ENCODE assay signal across 9 mouse cellular contexts in the genomic region with DNA sequence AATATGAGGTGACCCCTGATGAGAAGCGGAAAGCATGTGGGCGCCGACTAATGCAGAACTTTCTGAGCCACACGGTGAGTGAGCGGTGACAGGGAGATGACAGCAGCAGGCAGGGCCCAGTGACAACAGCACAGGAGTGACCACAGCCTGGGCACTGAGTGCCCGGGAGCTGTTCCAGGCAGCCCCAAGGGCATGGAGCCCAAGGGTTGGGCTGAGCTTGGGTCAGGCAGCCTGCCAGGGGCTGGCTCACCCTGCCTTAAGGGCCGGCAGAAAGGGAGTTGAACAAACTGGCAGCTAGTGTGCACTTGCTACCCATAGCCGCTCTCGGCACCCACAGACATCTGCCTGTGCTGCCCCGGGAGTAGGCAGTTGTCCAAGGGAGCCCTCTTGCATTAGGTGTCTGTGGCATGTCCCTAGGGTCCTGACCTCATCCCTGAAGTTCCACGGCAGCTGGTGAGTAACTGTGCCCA. TPM values are rescaled to one million over a fixed set of nuclear protein-coding genes. Genes with fewer than 3 reads are reported as not detected.
DNase-seq lines count a peak whose midpoint lies in the region; ATAC-seq and TF ChIP-seq lines count a peak whose summit lies in the region.
"Had no signal": no experiment of that assay in that cellular context is flagged by ENCODE, and none has a peak within 500 bp of the region (broad histone marks: within the 10 kb centered on the region; RNA-seq: fewer than 3 reads in every experiment).

No protein-coding gene starts in this region.

- H3K4me3 ChIP-seq in midbrain, postnatal 0 days (ENCODE audit: low read depth, low read length), result no peak overlapping the region
- H3K4me3 ChIP-seq in midbrain, embryonic 15.5 days, result no peak overlapping the region
- no peak overlapping the region for H3K4me3 ChIP-seq in myocyte
- H3K4me3 ChIP-seq: limb, embryonic 12.5 days had no signal

- H3K4me1 ChIP-seq in midbrain, postnatal 0 days (ENCODE audit: insufficient read depth, low read length), result peaks cover 9% of the 10 kb centered on the region; the same call in 1 of the 2 replicates
- H3K4me1 ChIP-seq in midbrain, embryonic 15.5 days, result peaks cover 22% of the 10 kb centered on the region

- no peak overlapping the region for H3K4me2 ChIP-seq in midbrain, postnatal 0 days (ENCODE audit: low read depth, low read length, poor library complexity, severe bottlenecking)
- H3K4me2 ChIP-seq in midbrain, embryonic 15.5 days, result no peak overlapping the region
- H3K4me2 ChIP-seq in myocyte (ENCODE audit: low read depth), result peak overlapping the region; percentile 56
- H3K4me2 ChIP-seq: limb, embryonic 12.5 days had no signal

- 87% methylated on average over 11 of the region's 11 CpGs for WGBS in midbrain, postnatal 0 days
- 97% methylated on average over 11 of the region's 11 CpGs for WGBS in midbrain, embryonic 15.5 days

- H3K36me3 ChIP-seq in midbrain, postnatal 0 days (ENCODE audit: insufficient read depth, low read length), result peaks cover 54% of the 10 kb centered on the region
- peaks cover 40% of the 10 kb centered on the region for H3K36me3 ChIP-seq in midbrain, embryonic 15.5 days (replicated peaks)
- peaks cover 4% of the 10 kb centered on the region for H3K36me3 ChIP-seq in myocyte (ENCODE audit: control insufficient read depth, insufficient read depth)

- no peak overlapping the region for H3ac ChIP-seq in myocyte (ENCODE audit: control insufficient read depth, insufficient read length)

- DNase-seq in midbrain, postnatal 0 days (ENCODE audit: low spot score), result peak; percentile 72
- peak; percentile 90 for DNase-seq in adrenal gland, postnatal 25 days
- peak; percentile 76 for DNase-seq in heart, adult 8-10 months (ENCODE audit: low spot score)
- DNase-seq in embryo, embryonic 10 days (ENCODE audit: low spot score), result no peak
- no peak for DNase-seq in spleen, postnatal 10 days (ENCODE audit: low spot score in 2 of 2)

- H3K27ac ChIP-seq in midbrain, postnatal 0 days (ENCODE audit: low read depth, low read length), result no peak overlapping the region
- no peak overlapping the region for H3K27ac ChIP-seq in midbrain, embryonic 15.5 days
- H3K27ac ChIP-seq: limb, embryonic 12.5 days had no signal

- no peaks in the 10 kb centered on the region for H3K9me3 ChIP-seq in midbrain, postnatal 0 days (ENCODE audit: low read length)
- H3K9me3 ChIP-seq in midbrain, embryonic 15.5 days, result no peaks in the 10 kb centered on the region
- H3K9me3 ChIP-seq: limb, embryonic 12.5 days had no signal

- no peak for TF ChIP-seq POLR2A in myocyte (IDR thresholded peaks at IDR 0.05; ENCODE audit: insufficient read length, low read depth)

- no peaks in the 10 kb centered on the region for H3K27me3 ChIP-seq in midbrain, postnatal 0 days (ENCODE audit: insufficient read depth, low read length)
- no peaks in the 10 kb centered on the region for H3K27me3 ChIP-seq in midbrain, embryonic 15.5 days (replicated peaks)
- H3K27me3 ChIP-seq in myocyte (ENCODE audit: control insufficient read depth, insufficient read depth, insufficient read length), result no peaks in the 10 kb centered on the region
- H3K27me3 ChIP-seq: limb, embryonic 12.5 days had no signal

- peaks cover 35% of the 10 kb centered on the region for H3K79me2 ChIP-seq in myocyte (ENCODE audit: control insufficient read depth, insufficient read depth)

- no peak overlapping the region for H3K9ac ChIP-seq in midbrain, postnatal 0 days (replicated peaks; ENCODE audit: low read length, poor library complexity, severe bottlenecking)
- H3K9ac ChIP-seq in midbrain, embryonic 15.5 days, result no peak overlapping the region
- H3K9ac ChIP-seq: limb, embryonic 12.5 days had no signal

- ATAC-seq in midbrain, postnatal 0 days (ENCODE audit: low FRiP score), result 0 out of 2 replicates have a peak, but pooled peaks have one; percentile 54
- no peak for ATAC-seq in midbrain, embryonic 15.5 days (replicated peaks)

- no peak for TF ChIP-seq CTCF in midbrain, postnatal 0 days (IDR thresholded peaks at IDR 0.05)

TF ChIP-seq in myocyte, 11 proteins besides CTCF, POLR2A, EP300 and RAD21:
- TF ChIP-seq SRF (IDR thresholded peaks at IDR 0.05; ENCODE audit: control insufficient read depth, insufficient read length, low read depth) (peak; percentile 37), MYOD1 (IDR thresholded peaks at IDR 0.05; ENCODE audit: control insufficient read depth in 1 of 3, insufficient read length in 2 of 3, low read depth in 2 of 3) (peak in 2 of 3 experiments; percentile 64 to 83), TCF3 (IDR thresholded peaks at IDR 0.05; ENCODE audit: insufficient read length, low read depth) (peak; percentile 74), USF1 (IDR thresholded peaks at IDR 0.05; ENCODE audit: low read depth) (no peak), REST (IDR thresholded peaks at IDR 0.05; ENCODE audit: insufficient read depth, insufficient read length) (no peak), MYOG (IDR thresholded peaks at IDR 0.05; ENCODE audit: control insufficient read depth in 1 of 3, insufficient read depth in 1 of 3, insufficient read length in 2 of 3, low read depth in 2 of 3) (peak; percentile 51 to 87 (median 68))

RNA-seq across cellular contexts. Expression of a gene that starts 5.7 kb away (rescaled TPM):
- 70.4 and 71.9 TPM in 2 replicates for total RNA-seq in midbrain, postnatal 0 days (2014; rRNA removed)
- polyA plus RNA-seq in midbrain, postnatal 0 days (2015; fragmentation: Nextera tagmentation; extraction: Ambion mirVana), result 35.5 and 35.8 TPM in 2 replicates
- polyA plus RNA-seq in midbrain, embryonic 15.5 days (2015; fragmentation: Nextera tagmentation; extraction: Ambion mirVana), result 40.8 and 41.4 TPM in 2 replicates
- total RNA-seq in adrenal gland, postnatal 25 days (2021), result 47.9 and 62.1 TPM in 2 replicates
- 10 to 100 TPM; 14.9 to 19.0 (median 16.6) TPM for total RNA-seq in heart, adult 8-10 months (2022)
- 29.1 TPM for polyA plus RNA-seq in myocyte (2012; fragmentation: generic; extraction: Trizol)

RNA-seq across cellular contexts. Expression of a gene that starts 13.5 kb away (rescaled TPM):
- 101 and 131 TPM in 2 replicates for total RNA-seq in midbrain, postnatal 0 days (2014; rRNA removed)
- polyA plus RNA-seq in midbrain, postnatal 0 days (2015; fragmentation: Nextera tagmentation; extraction: Ambion mirVana), result 6.6 and 8.1 TPM in 2 replicates
- 5.5 and 5.7 TPM in 2 replicates for polyA plus RNA-seq in midbrain, embryonic 15.5 days (2015; fragmentation: Nextera tagmentation; extraction: Ambion mirVana)
- total RNA-seq in adrenal gland, postnatal 25 days (2021), result 3.8 and 3.9 TPM in 2 replicates
- 1 to 10 TPM in 1 of 4 experiments, under 1 TPM in 3; 0.44 to 1.2 (median 0.65) TPM for total RNA-seq in heart, adult 8-10 months (2022)
- polyA plus RNA-seq in myocyte (2012; fragmentation: generic; extraction: Trizol), result 5.1 TPM

RNA-seq across cellular contexts. Expression of a gene that starts 24.0 kb away (rescaled TPM):
- total RNA-seq in midbrain, postnatal 0 days (2014; rRNA removed), result not detected in 2 replicates
- polyA plus RNA-seq in midbrain, postnatal 0 days (2015; fragmentation: Nextera tagmentation; extraction: Ambion mirVana), result 0.43 and 0.49 TPM in 2 replicates
- polyA plus RNA-seq in midbrain, embryonic 15.5 days (2015; fragmentation: Nextera tagmentation; extraction: Ambion mirVana), result 0.09 and 0.14 TPM in 2 replicates
- 0.15 and 3.3 TPM in 2 replicates for total RNA-seq in adrenal gland, postnatal 25 days (2021)
- not detected for total RNA-seq in heart, adult 8-10 months (2022)
- not detected for polyA plus RNA-seq in myocyte (2012; fragmentation: generic; extraction: Trizol)
- polyA plus RNA-seq: limb, embryonic 12.5 days; neural tube, embryonic 14.5 days had no signal

RNA-seq across cellular contexts. Expression of a gene that starts 35.5 kb away (rescaled TPM):
- 0.71 TPM in 1 of 2 replicates, not detected in the other for total RNA-seq in midbrain, postnatal 0 days (2014; rRNA removed)
- 1.5 and 1.6 TPM in 2 replicates for polyA plus RNA-seq in midbrain, postnatal 0 days (2015; fragmentation: Nextera tagmentation; extraction: Ambion mirVana)
- 0.43 and 0.45 TPM in 2 replicates for polyA plus RNA-seq in midbrain, embryonic 15.5 days (2015; fragmentation: Nextera tagmentation; extraction: Ambion mirVana)
- total RNA-seq in adrenal gland, postnatal 25 days (2021), result not detected in 2 replicates
- not detected for total RNA-seq in heart, adult 8-10 months (2022)
- not detected for polyA plus RNA-seq in myocyte (2012; fragmentation: generic; extraction: Trizol)
- polyA plus RNA-seq: limb, embryonic 12.5 days had no signal

RNA-seq across cellular contexts. Expression of a gene that starts 37.4 kb away (rescaled TPM):
- 498 and 510 TPM in 2 replicates for total RNA-seq in midbrain, postnatal 0 days (2014; rRNA removed)
- polyA plus RNA-seq in midbrain, postnatal 0 days (2015; fragmentation: Nextera tagmentation; extraction: Ambion mirVana), result 482 and 484 TPM in 2 replicates
- polyA plus RNA-seq in midbrain, embryonic 15.5 days (2015; fragmentation: Nextera tagmentation; extraction: Ambion mirVana), result 622 and 645 TPM in 2 replicates
- total RNA-seq in adrenal gland, postnatal 25 days (2021), result 14.6 and 19.1 TPM in 2 replicates
- 1 to 10 TPM; 3.8 to 6.4 (median 5.1) TPM for total RNA-seq in heart, adult 8-10 months (2022)
- polyA plus RNA-seq in myocyte (2012; fragmentation: generic; extraction: Trizol), result 165 TPM

Comparison
In these comparisons a context has a peak if more than half of its experiments do, and no peak if none do; other contexts are left out.
1. DNase-seq: peak in midbrain, postnatal 0 days (single experiment), adrenal gland, postnatal 25 days (single experiment) and heart, adult 8-10 months (single experiment); none in embryo, embryonic 10 days (single experiment) and spleen, postnatal 10 days (0 of 2).
2. RNA of a gene that starts 13.5 kb away (total RNA-seq): 101 to 131 TPM in midbrain, postnatal 0 days; 3.8 to 3.9 TPM in adrenal gland, postnatal 25 days and 0.44 to 1.2 TPM in heart, adult 8-10 months; every median in the first group is over 10 times any median in the second.